In the genomic region with DNA sequence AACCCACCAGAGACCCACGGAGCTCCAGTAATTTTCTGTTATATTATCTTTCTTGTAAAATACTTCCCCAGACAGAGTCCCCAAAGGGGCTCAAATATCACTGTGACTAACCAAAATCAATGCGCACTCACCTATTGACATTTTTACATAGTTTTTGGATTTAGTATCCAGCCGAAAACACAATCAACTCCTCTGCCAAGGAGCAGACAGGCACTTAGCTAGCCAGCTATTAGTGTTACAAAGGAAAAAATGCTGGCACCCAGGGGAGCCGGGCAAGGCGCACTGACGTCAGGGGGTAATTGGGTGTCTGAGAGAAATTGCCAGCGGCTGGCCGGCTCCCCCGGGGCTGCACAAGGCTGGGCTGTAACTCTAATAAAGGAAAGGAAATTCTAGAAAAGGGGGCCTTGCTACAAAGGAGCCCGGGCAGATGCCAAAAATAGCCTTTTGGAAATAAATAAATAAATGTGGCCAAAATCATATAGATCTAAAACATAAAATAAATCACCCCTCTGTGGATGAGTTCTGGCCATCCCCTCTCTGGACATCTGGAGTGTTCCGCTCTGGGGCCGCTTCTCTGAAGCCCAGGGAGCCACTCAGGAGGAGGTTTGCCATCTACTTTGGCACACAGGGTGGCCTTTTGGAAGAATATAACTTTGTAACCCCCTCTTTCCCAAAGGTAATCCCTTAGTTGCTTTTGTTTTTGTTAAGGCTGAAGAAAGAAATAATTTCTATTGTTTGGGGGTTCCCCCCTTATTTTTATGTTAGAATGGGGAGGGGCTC, we compare ENCODE assay signal across 8 mouse cellular contexts.
A peak's percentile ranks its signal among the peaks of the same experiment; 100 is the strongest.
DNase-seq lines count a peak whose midpoint lies in the region; ATAC-seq lines count a peak whose summit lies in the region.
"Had no signal": no experiment of that assay in that cellular context is flagged by ENCODE, and none has a peak within 500 bp of the region (broad histone marks: within the 10 kb centered on the region; RNA-seq: fewer than 3 reads in every experiment).

No protein-coding gene starts in this region.

- H3K9me3 ChIP-seq in forebrain, embryonic 10.5 days = no peaks in the 10 kb centered on the region
- H3K9me3 ChIP-seq in hindbrain, embryonic 16.5 days (ENCODE audit: control insufficient read depth, low read length) = no peaks in the 10 kb centered on the region
- H3K9me3 ChIP-seq in midbrain, embryonic 14.5 days (ENCODE audit: control insufficient read depth, low read length) = no peaks in the 10 kb centered on the region
- no peaks in the 10 kb centered on the region for H3K9me3 ChIP-seq in kidney, embryonic 16.5 days (ENCODE audit: low read length)

- DNase-seq in forebrain, embryonic 10.5 days (ENCODE audit: extremely low spot score, low spot score) = no peak
- peak; percentile 76 for DNase-seq in midbrain, embryonic 14.5 days
- DNase-seq in frontal cortex, adult 2 months (ENCODE audit: extremely low spot score in 1 of 2, low spot score in 1 of 2) = no peak
- DNase-seq in right cerebral cortex, adult 2 months (ENCODE audit: low spot score in 2 of 2) = no peak
- DNase-seq: thymus, postnatal 36 days had no signal

- 0 out of 2 replicates have a peak overlapping the region, but pooled peaks have one; percentile 27 for H3K27ac ChIP-seq in brown adipose tissue, adult 24 weeks (replicated peaks; ENCODE audit: low read depth, low read length)
- peak overlapping the region; percentile 93 for H3K27ac ChIP-seq in forebrain, embryonic 10.5 days
- H3K27ac ChIP-seq in hindbrain, embryonic 16.5 days (ENCODE audit: low read depth, low read length) = peak overlapping the region; percentile 57
- H3K27ac ChIP-seq in midbrain, embryonic 14.5 days (replicated peaks; ENCODE audit: low read depth, low read length) = peak overlapping the region; percentile 86
- H3K27ac ChIP-seq in kidney, embryonic 16.5 days (ENCODE audit: low read length) = no peak overlapping the region

- H3K9ac ChIP-seq in hindbrain, embryonic 16.5 days (ENCODE audit: low read depth, low read length) = peak overlapping the region; percentile 23; the same call in 1 of the 2 replicates
- peak overlapping the region; percentile 30; the same call in 1 of the 2 replicates for H3K9ac ChIP-seq in midbrain, embryonic 14.5 days (replicated peaks; ENCODE audit: low read length)
- H3K9ac ChIP-seq in kidney, embryonic 16.5 days (replicated peaks; ENCODE audit: low read length) = no peak overlapping the region

- H3K36me3 ChIP-seq in forebrain, embryonic 10.5 days (replicated peaks) = peaks cover 8% of the 10 kb centered on the region
- no peaks in the 10 kb centered on the region for H3K36me3 ChIP-seq in hindbrain, embryonic 16.5 days (ENCODE audit: control insufficient read depth, insufficient read depth, low read length)
- no peaks in the 10 kb centered on the region for H3K36me3 ChIP-seq in midbrain, embryonic 14.5 days (ENCODE audit: control insufficient read depth, insufficient read depth, low read length)
- H3K36me3 ChIP-seq in kidney, embryonic 16.5 days (ENCODE audit: insufficient read depth, low read length) = no peaks in the 10 kb centered on the region

- no peak overlapping the region for H3K4me3 ChIP-seq in brown adipose tissue, adult 24 weeks (ENCODE audit: insufficient read depth, low read depth, low read length)
- H3K4me3 ChIP-seq in forebrain, embryonic 10.5 days = peak overlapping the region; percentile 33; the same call in 1 of the 2 replicates
- H3K4me3 ChIP-seq in hindbrain, embryonic 16.5 days (ENCODE audit: low read length) = no peak overlapping the region
- no peak overlapping the region for H3K4me3 ChIP-seq in midbrain, embryonic 14.5 days (replicated peaks; ENCODE audit: low read depth, low read length)
- no peak overlapping the region for H3K4me3 ChIP-seq in kidney, embryonic 16.5 days (ENCODE audit: low read length)

- H3K27me3 ChIP-seq in forebrain, embryonic 10.5 days (ENCODE audit: poor library complexity, severe bottlenecking) = no peaks in the 10 kb centered on the region
- H3K27me3 ChIP-seq in hindbrain, embryonic 16.5 days (replicated peaks; ENCODE audit: control insufficient read depth, insufficient read depth, low read length) = no peaks in the 10 kb centered on the region
- H3K27me3 ChIP-seq in midbrain, embryonic 14.5 days (ENCODE audit: control insufficient read depth, insufficient read depth, low read length) = no peaks in the 10 kb centered on the region
- H3K27me3 ChIP-seq in kidney, embryonic 16.5 days (ENCODE audit: insufficient read depth, low read length) = no peaks in the 10 kb centered on the region

- WGBS in forebrain, embryonic 10.5 days = 12% methylated on average over 12 of the region's 12 CpGs
- WGBS in hindbrain, embryonic 16.5 days = 23% methylated on average over 12 of the region's 12 CpGs
- WGBS in midbrain, embryonic 14.5 days = 21% methylated on average over 12 of the region's 12 CpGs
- WGBS in kidney, embryonic 16.5 days = 49% methylated on average over 12 of the region's 12 CpGs

- ATAC-seq in hindbrain, embryonic 16.5 days = no peak
- ATAC-seq in midbrain, embryonic 14.5 days (ENCODE audit: low FRiP score, low TSS enrichment) = no peak
- ATAC-seq in kidney, embryonic 16.5 days (ENCODE audit: low FRiP score, low TSS enrichment) = no peak

- no peak overlapping the region for H3K4me2 ChIP-seq in hindbrain, embryonic 16.5 days (ENCODE audit: low read length)
- H3K4me2 ChIP-seq in midbrain, embryonic 14.5 days (ENCODE audit: low read length) = peak overlapping the region; percentile 26; the same call in 1 of the 2 replicates
- H3K4me2 ChIP-seq in kidney, embryonic 16.5 days (replicated peaks; ENCODE audit: low read depth, low read length) = no peak overlapping the region

- peaks cover 18% of the 10 kb centered on the region for H3K4me1 ChIP-seq in brown adipose tissue, adult 24 weeks (ENCODE audit: control insufficient read depth, insufficient read depth, insufficient read length, low read length)
- peaks cover 100% of the 10 kb centered on the region for H3K4me1 ChIP-seq in forebrain, embryonic 10.5 days
- peaks cover 78% of the 10 kb centered on the region for H3K4me1 ChIP-seq in hindbrain, embryonic 16.5 days (ENCODE audit: control insufficient read depth, insufficient read depth, low read depth, low read length)
- peaks cover 88% of the 10 kb centered on the region for H3K4me1 ChIP-seq in midbrain, embryonic 14.5 days (ENCODE audit: control insufficient read depth, insufficient read depth, low read length)
- H3K4me1 ChIP-seq in kidney, embryonic 16.5 days (ENCODE audit: insufficient read depth, low read length) = peaks cover 76% of the 10 kb centered on the region
